Mouse (Mus musculus) heart, embryonic 11.5 days (tissue): ENCODE results near the gene Slc1a6. TPM values are rescaled to one million over a fixed set of nuclear protein-coding genes. Genes with fewer than 3 reads are reported as not detected.

Experiments used
- ATAC-seq: fragments of 200-750 bp; cut with Nextera tagmentation; replicated peaks from 2 replicates; pipeline ENCODE4 v1.8.0; 2017; ENCODE audit warnings: moderate library complexity; ENCODE audit not compliant: insufficient number of reproducible peaks, low FRiP score, low TSS enrichment
- H3K27ac ChIP-seq: fragments of 300-500 bp; sonication (generic); 2 replicates; pipeline ENCODE4 v1.5.1; 2014; ENCODE audit warnings: mild to moderate bottlenecking, low read depth, low read length
- H3K27me3 ChIP-seq: fragments of 300-500 bp; sonication (generic); 2 replicates; pipeline ENCODE4 v1.6.1; 2014; ENCODE audit warnings: mild to moderate bottlenecking, low read length, mixed read lengths; ENCODE audit not compliant: control insufficient read depth, insufficient read depth
- H3K36me3 ChIP-seq: fragments of 300-500 bp; sonication (generic); 2 replicates; pipeline ENCODE4 v1.6.1; 2014; ENCODE audit warnings: mild to moderate bottlenecking, low read length, moderate library complexity, mixed read lengths; ENCODE audit not compliant: control insufficient read depth, insufficient read depth
- H3K4me1 ChIP-seq: fragments of 300-500 bp; sonication (generic); 2 replicates; pipeline ENCODE4 v1.6.1; 2014; ENCODE audit warnings: low read length; ENCODE audit not compliant: control insufficient read depth, insufficient read depth
- H3K4me2 ChIP-seq: fragments of 300-500 bp; sonication (generic); 2 replicates; pipeline ENCODE4 v1.6.1; 2014; ENCODE audit warnings: mild to moderate bottlenecking, moderate library complexity
- H3K4me3 ChIP-seq: fragments of 300-500 bp; sonication (generic); 2 replicates; pipeline ENCODE4 v1.5.1; 2014; ENCODE audit warnings: low read depth, low read length
- H3K9ac ChIP-seq: fragments of 300-500 bp; sonication (generic); 2 replicates; pipeline ENCODE4 v1.6.1; 2014; ENCODE audit warnings: mild to moderate bottlenecking, low read depth, low read length, moderate library complexity
- H3K9me3 ChIP-seq: fragments of 300-500 bp; sonication (generic); replicated peaks from 2 replicates; pipeline ENCODE4 v1.6.1; 2016; ENCODE audit warnings: low read length; ENCODE audit not compliant: control insufficient read depth
- WGBS: fragments of 180-500 bp; shearing (Covaris S2); extraction: QIAGEN DNeasy Blood & Tissue Kit; methylation state at CpG from one replicate; pipeline ENCODE4 v1.1.7; 2014; ENCODE audit not compliant: insufficient replicate concordance; 5-methylcytosine and 5-hydroxymethylcytosine counted together
- polyA plus RNA-seq: library from polyadenylated mRNA; unstranded; fragments of >200 nt; fragmentation: Nextera tagmentation; extraction: Ambion mirVana; gene quantifications from 2 replicates; pipeline ENCODE4 v1.2.1, GENCODE M21; 2014

Gene Slc1a6
- polyA plus RNA-seq, 1 experiment from 2014 or later: 0.43 TPM

GRCm38 (mm10) chr10:78852066-78852465, 71.8 kb downstream of the Slc1a6 start, which contains the start of gene Olfr1356:
Gene Olfr1356 (minus strand): TSS chr10:78852166.
- WGBS: 64% methylated on average over 2 of the region's 2 CpGs
- Histone ChIP-seq H3K4me1 (no peaks in the 10 kb centered on the region), H3K27ac (no peak within 1 kb of the TSS), H3K9me3 (no peaks in the 10 kb centered on the region; the same call in 1 of the 2 replicates), H3K27me3 (no peaks in the 10 kb centered on the region), H3K36me3 (no peaks in the 10 kb centered on the region), H3K4me3 (no peak within 1 kb of the TSS), H3K9ac (no peak within 1 kb of the TSS), H3K4me2 (no peak within 1 kb of the TSS)
- ATAC-seq: no peak

Other genes with a start within 250 kb of the Slc1a6 start
- 29.8 and 38.0 TPM in 2 replicates for gene Ilvbl, start 206.2 kb upstream of the Slc1a6 start, polyA plus RNA-seq
- gene Syde1, start 188.5 kb upstream of the Slc1a6 start, polyA plus RNA-seq: 15.7 and 17.9 TPM in 2 replicates
- gene Olfr1357, start 162.4 kb upstream of the Slc1a6 start, polyA plus RNA-seq: not detected in 2 replicates
- not detected in 2 replicates for gene Casp14, start 62.2 kb upstream of the Slc1a6 start, polyA plus RNA-seq
- gene Ccdc105, start 27.4 kb upstream of the Slc1a6 start, polyA plus RNA-seq: 0.11 TPM in 1 of 2 replicates, not detected in the other
- not detected in 2 replicates for gene Olfr1356, start 71.7 kb downstream of the Slc1a6 start, polyA plus RNA-seq
- gene Olfr1355, start 95.0 kb downstream of the Slc1a6 start, polyA plus RNA-seq: not detected in 2 replicates
- gene Olfr1354, start 132.7 kb downstream of the Slc1a6 start, polyA plus RNA-seq: not detected in 2 replicates
- not detected in 2 replicates for gene Olfr8, start 170.1 kb downstream of the Slc1a6 start, polyA plus RNA-seq
- gene Olfr1353, start 182.8 kb downstream of the Slc1a6 start, polyA plus RNA-seq: not detected in 2 replicates
- gene Olfr1352, start 200.6 kb downstream of the Slc1a6 start, polyA plus RNA-seq: not detected in 2 replicates
- gene Olfr1351, start 232.0 kb downstream of the Slc1a6 start, polyA plus RNA-seq: not detected in 2 replicates
- not detected in 2 replicates for gene Olfr57, start 248.2 kb downstream of the Slc1a6 start, polyA plus RNA-seq